Comparison of ENCODE assay signal across 18 mouse cellular contexts in genomic region chr19:6913991-6914390, GRCm38 (mm10). TPM values are rescaled to one million over a fixed set of nuclear protein-coding genes. Genes with fewer than 3 reads are reported as not detected.
DNase-seq lines count a peak whose midpoint lies in the region; ATAC-seq lines count a peak whose summit lies in the region.
"Had no signal": no experiment of that assay in that cellular context is flagged by ENCODE, and none has a peak within 500 bp of the region (broad histone marks: within the 10 kb centered on the region; RNA-seq: fewer than 3 reads in every experiment).

No protein-coding gene starts in this region.

- H3K36me3 ChIP-seq in forebrain, embryonic 11.5 days (ENCODE audit: control insufficient read depth, insufficient read depth, low read length): peaks cover 7% of the 10 kb centered on the region; the same call in 1 of the 2 replicates
- H3K36me3 ChIP-seq in forebrain, embryonic 10.5 days (replicated peaks): peaks cover 38% of the 10 kb centered on the region

- H3K4me1 ChIP-seq in forebrain, embryonic 11.5 days (replicated peaks; ENCODE audit: control insufficient read depth, insufficient read depth, low read length): peaks cover 4% of the 10 kb centered on the region
- H3K4me1 ChIP-seq in forebrain, embryonic 10.5 days: peaks cover 17% of the 10 kb centered on the region

- no peak overlapping the region for H3K4me2 ChIP-seq in forebrain, embryonic 11.5 days (ENCODE audit: low read depth, low read length, severe bottlenecking)
- H3K4me2 ChIP-seq: forebrain, embryonic 15.5 days; liver, embryonic 11.5 days; neural tube, embryonic 13.5 days had no signal

- WGBS in forebrain, embryonic 11.5 days: 84% methylated on average over 11 of the region's 11 CpGs
- 87% methylated on average over 11 of the region's 11 CpGs for WGBS in forebrain, embryonic 10.5 days

- DNase-seq in forebrain, embryonic 11.5 days (ENCODE audit: low spot score): peak; percentile 50
- DNase-seq in forebrain, embryonic 10.5 days (ENCODE audit: extremely low spot score, low spot score): no peak
- peak; percentile 44 for DNase-seq in heart, postnatal 25 days (ENCODE audit: low spot score)
- no peak for DNase-seq in heart, adult 9 months (ENCODE audit: low spot score in 2 of 2)
- peak; percentile 54 for DNase-seq in lung, postnatal 10 days
- no peak for DNase-seq in lung, postnatal 14 days
- DNase-seq in retina, embryonic 14.5 days (ENCODE audit: low spot score): no peak
- DNase-seq: kidney, postnatal 14 days had no signal

- H3K9ac ChIP-seq in forebrain, embryonic 11.5 days (ENCODE audit: low read length): no peak overlapping the region
- H3K9ac ChIP-seq: forebrain, embryonic 15.5 days; neural tube, embryonic 13.5 days had no signal

- intact Hi-C loops in heart, postnatal 25 days (cut with DNase I): no loop called here

- H3K27ac ChIP-seq in forebrain, embryonic 11.5 days (ENCODE audit: low read depth, low read length): no peak overlapping the region
- no peak overlapping the region for H3K27ac ChIP-seq in forebrain, embryonic 10.5 days
- H3K27ac ChIP-seq: forebrain, embryonic 15.5 days; midbrain, embryonic 10.5 days; neural tube, embryonic 13.5 days had no signal

- ATAC-seq in forebrain, embryonic 11.5 days (replicated peaks; ENCODE audit: low FRiP score): no peak
- ATAC-seq: forebrain, embryonic 15.5 days; inflammation-experienced regulatory T-cells, adult 6 months had no signal

- H3K9me3 ChIP-seq in forebrain, embryonic 11.5 days (ENCODE audit: control insufficient read depth, low read length): no peaks in the 10 kb centered on the region
- no peaks in the 10 kb centered on the region for H3K9me3 ChIP-seq in forebrain, embryonic 10.5 days
- H3K9me3 ChIP-seq: forebrain, embryonic 15.5 days; midbrain, embryonic 10.5 days; neural tube, embryonic 13.5 days had no signal

- H3K27me3 ChIP-seq in forebrain, embryonic 11.5 days (ENCODE audit: control insufficient read depth, insufficient read depth, low read length): no peaks in the 10 kb centered on the region
- no peaks in the 10 kb centered on the region for H3K27me3 ChIP-seq in forebrain, embryonic 10.5 days (ENCODE audit: poor library complexity, severe bottlenecking)
- H3K27me3 ChIP-seq: forebrain, embryonic 15.5 days; neural tube, embryonic 13.5 days had no signal

- H3K4me3 ChIP-seq in forebrain, embryonic 11.5 days (ENCODE audit: low read depth, low read length): no peak overlapping the region
- no peak overlapping the region for H3K4me3 ChIP-seq in forebrain, embryonic 10.5 days
- H3K4me3 ChIP-seq: forebrain, embryonic 15.5 days; midbrain, embryonic 10.5 days; neural tube, embryonic 13.5 days had no signal

RNA-seq across cellular contexts. Expression of gene Prdx5, which starts 4.1 kb away (rescaled TPM):
- polyA plus RNA-seq in forebrain, embryonic 11.5 days (2014; fragmentation: Nextera tagmentation; extraction: Ambion mirVana): 105 and 106 TPM in 2 replicates
- polyA plus RNA-seq in forebrain, embryonic 10.5 days (2016; fragmentation: Nextera tagmentation; extraction: Ambion mirVana): 144 and 154 TPM in 2 replicates
- total RNA-seq in heart, postnatal 25 days (2021): 100 to 1,000 TPM; 722 to 748 TPM

RNA-seq across cellular contexts. Expression of gene Trmt112, which starts 4.5 kb away (rescaled TPM):
- 144 and 152 TPM in 2 replicates for polyA plus RNA-seq in forebrain, embryonic 11.5 days (2014; fragmentation: Nextera tagmentation; extraction: Ambion mirVana)
- 155 and 159 TPM in 2 replicates for polyA plus RNA-seq in forebrain, embryonic 10.5 days (2016; fragmentation: Nextera tagmentation; extraction: Ambion mirVana)
- 10 to 100 TPM; 29.2 to 32.6 TPM for total RNA-seq in heart, postnatal 25 days (2021)

RNA-seq across cellular contexts. Expression of gene Esrra, which starts 7.6 kb away (rescaled TPM):
- 5.4 TPM in 2 replicates for polyA plus RNA-seq in forebrain, embryonic 11.5 days (2014; fragmentation: Nextera tagmentation; extraction: Ambion mirVana)
- 8.4 and 9.0 TPM in 2 replicates for polyA plus RNA-seq in forebrain, embryonic 10.5 days (2016; fragmentation: Nextera tagmentation; extraction: Ambion mirVana)
- total RNA-seq in heart, postnatal 25 days (2021): 100 to 1,000 TPM; 146 to 156 TPM

RNA-seq across cellular contexts. Expression of gene Catsperz, which starts 11.2 kb away (rescaled TPM):
- polyA plus RNA-seq in forebrain, embryonic 11.5 days (2014; fragmentation: Nextera tagmentation; extraction: Ambion mirVana): not detected in 2 replicates
- polyA plus RNA-seq in forebrain, embryonic 10.5 days (2016; fragmentation: Nextera tagmentation; extraction: Ambion mirVana): 0.55 and 0.60 TPM in 2 replicates
- total RNA-seq in heart, postnatal 25 days (2021): not detected
- total RNA-seq: adrenal gland, postnatal 36 days; gastrocnemius, postnatal 36 days; hematopoietic stem cell, adult 5-6 weeks; monocyte, adult 5-6 weeks had no signal
- polyA plus RNA-seq: small intestine, adult 2 months had no signal

RNA-seq across cellular contexts. Expression of gene Kcnk4, which starts 20.3 kb away (rescaled TPM):
- polyA plus RNA-seq in forebrain, embryonic 11.5 days (2014; fragmentation: Nextera tagmentation; extraction: Ambion mirVana): not detected in 2 replicates
- 0.24 TPM in 1 of 2 replicates, not detected in the other for polyA plus RNA-seq in forebrain, embryonic 10.5 days (2016; fragmentation: Nextera tagmentation; extraction: Ambion mirVana)
- under 1 TPM; 0.20 to 0.36 TPM for total RNA-seq in heart, postnatal 25 days (2021)
- total RNA-seq: gastrocnemius, postnatal 36 days; hematopoietic stem cell, adult 5-6 weeks; monocyte, adult 5-6 weeks had no signal
- polyA plus RNA-seq: inflammation-experienced regulatory T-cells, adult 6 months; small intestine, adult 2 months had no signal

Comparison
In these comparisons a context has a peak if more than half of its experiments do, and no peak if none do; other contexts are left out.
1. DNase-seq: peak in forebrain, embryonic 11.5 days (single experiment), heart, postnatal 25 days (single experiment) and lung, postnatal 10 days (single experiment); none in forebrain, embryonic 10.5 days (single experiment), heart, adult 9 months (0 of 2), lung, postnatal 14 days (single experiment) and retina, embryonic 14.5 days (single experiment).